Mouse (Mus musculus) E14TG2a.4 (cell line): ENCODE results near the gene Ensa.
"Not testable (repeated sequence)": the region's sequence is repeated elsewhere in the genome, so short reads cannot be mapped to it uniquely, and the experiment has no call there.

ENCODE experiments used
- CTCF ChIP-seq: conservative IDR thresholded peaks from 2 replicates; pipeline ENCODE4 v1.5.1; 2014; ENCODE audit warnings: low read length
- NANOG ChIP-seq: IDR thresholded peaks from 2 replicates; pipeline ENCODE4 v1.6.1; 2014; ENCODE audit warnings: borderline replicate concordance, low read length, mixed read lengths
- POU5F1 ChIP-seq: IDR thresholded peaks from 2 replicates; pipeline ENCODE4 v1.6.1; 2014; ENCODE audit warnings: low read length, borderline replicate concordance

DNA sequence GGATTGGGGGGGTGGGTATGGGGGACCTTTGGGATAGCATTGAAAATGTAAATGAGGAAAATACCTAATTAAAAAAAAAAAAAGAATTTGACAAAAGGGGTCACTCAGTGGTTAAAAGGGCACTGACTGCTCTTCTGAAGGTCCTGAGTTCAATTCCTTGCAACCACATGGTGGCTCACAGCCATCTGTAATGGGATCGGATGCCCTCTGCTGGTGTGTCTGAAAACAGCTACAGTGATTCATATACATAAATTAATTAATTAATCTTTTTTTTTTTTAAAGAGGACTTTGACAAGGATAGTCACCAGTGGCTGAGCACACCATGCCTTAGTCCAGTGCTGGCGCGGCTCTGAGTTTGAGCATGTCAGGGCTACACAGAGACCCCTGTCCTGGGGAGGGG lies 45.6 kb downstream of the Ensa start:
- peak; percentile 38 for TF ChIP-seq CTCF
- not testable (repeated sequence) for TF ChIP-seq POU5F1, NANOG
